Mouse (Mus musculus) stomach, postnatal 0 days (tissue): Measurements from ENCODE around the gene Il17d.

Experiments used
- CTCF ChIP-seq: IDR thresholded peaks from 2 replicates; pipeline ENCODE4 v1.5.1; 2016; ENCODE audit warnings: antibody characterized with exemption, low read depth, mild to moderate bottlenecking, moderate library complexity
- EP300 ChIP-seq: optimal IDR thresholded peaks from 2 replicates; pipeline ENCODE3; 2016; ENCODE audit warnings: antibody characterized with exemption

GRCm38 (mm10) chr14:57543420-57544039 lies 19.0 kb downstream of the Il17d start:
- no peak for TF ChIP-seq CTCF
- TF ChIP-seq EP300 = no peak
